Mouse (Mus musculus): ENCODE measurements at regions not wholly inside any gene's neighbourhood (a gene's known extent, or its start where the extent isn't known, plus 50 kb on each side); places are given as distances from the start of the nearest gene placed in this dataset.
"Not testable (repeated sequence)": the region's sequence is repeated elsewhere in the genome, so short reads cannot be mapped to it uniquely, and the experiment has no call there.

GRCm38 (mm10) chr11:113140595-113140994 lies 358.6 kb downstream of the Sox9 start:
- DNase-seq: no peak

GRCm38 (mm10) chr11:113142816-113143215 lies 360.8 kb downstream of the Sox9 start:
- no peak for DNase-seq

- no peak for DNase-seq
These were observed 362.0 kb downstream of the Sox9 start for GRCm38 (mm10) chr11:113143839-113144627.

- DNase-seq: no peak
These were observed 363.7 kb downstream of the Sox9 start for GRCm38 (mm10) chr11:113145721-113146120.

- DNase-seq: no peak
These were observed 364.7 kb downstream of the Sox9 start for GRCm38 (mm10) chr11:113146762-113147161.

GRCm38 (mm10) chr11:113147535-113148197 lies 365.6 kb downstream of the Sox9 start:
- DNase-seq: no peak

- DNase-seq: no peak
These were observed 366.1 kb downstream of the Sox9 start for GRCm38 (mm10) chr11:113148198-113148537.

- no peak for DNase-seq
These were observed 373.5 kb downstream of the Sox9 start for GRCm38 (mm10) chr11:113155515-113155914.

- no peak for DNase-seq
These were observed 381.9 kb downstream of the Sox9 start for GRCm38 (mm10) chr11:113163941-113164340.

GRCm38 (mm10) chr11:113164510-113164909 lies 382.5 kb downstream of the Sox9 start:
- DNase-seq: no peak

- DNase-seq: no peak
These were observed 383.2 kb downstream of the Sox9 start for GRCm38 (mm10) chr11:113165069-113165795.

- DNase-seq: no peak
These were observed 384.5 kb downstream of the Sox9 start for GRCm38 (mm10) chr11:113166517-113166916.

- peak; percentile 44 to 72 for DNase-seq
These were observed 390.6 kb downstream of the Sox9 start for GRCm38 (mm10) chr11:113172497-113173140.

GRCm38 (mm10) chr11:113173317-113173716 lies 391.3 kb downstream of the Sox9 start:
- not testable (repeated sequence) for DNase-seq

- DNase-seq: peak in 1 of 2 experiments; percentile 36
These were observed 392.0 kb downstream of the Sox9 start for GRCm38 (mm10) chr11:113174011-113174507.

GRCm38 (mm10) chr11:113175323-113175722 lies 393.3 kb downstream of the Sox9 start:
- no peak for DNase-seq

- no peak for DNase-seq
These were observed 394.2 kb downstream of the Sox9 start for GRCm38 (mm10) chr11:113176183-113176582.

GRCm38 (mm10) chr11:113178375-113178774 lies 396.4 kb downstream of the Sox9 start:
- DNase-seq: no peak

GRCm38 (mm10) chr11:113180008-113180407 lies 398.0 kb downstream of the Sox9 start:
- no peak for DNase-seq

- DNase-seq: no peak
These were observed 400.2 kb downstream of the Sox9 start for GRCm38 (mm10) chr11:113182083-113182861.

GRCm38 (mm10) chr11:113183556-113183955 lies 401.5 kb downstream of the Sox9 start:
- DNase-seq: no peak

- no peak for DNase-seq
These were observed 402.1 kb downstream of the Sox9 start for GRCm38 (mm10) chr11:113184095-113184494.
